Mouse (Mus musculus) liver, embryonic 12.5 days (tissue): ENCODE measurements around the gene Ndufa10. TPM values are rescaled to one million over a fixed set of nuclear protein-coding genes. Genes with fewer than 3 reads are reported as not detected.

Experiments
- ATAC-seq: fragments of 200-750 bp; cut with Nextera tagmentation; 2 replicates; pipeline ENCODE4 v1.8.0; 2017; ENCODE audit warnings: moderate number of reproducible peaks, mild to moderate bottlenecking, moderate library complexity
- H3K27ac ChIP-seq: fragments of 300-500 bp; sonication (generic); 2 replicates; pipeline ENCODE4 v1.5.1; 2016; ENCODE audit warnings: mild to moderate bottlenecking
- H3K27me3 ChIP-seq: fragments of 300-500 bp; sonication (generic); replicated peaks from 2 replicates; pipeline ENCODE4 v1.6.1; 2016; ENCODE audit warnings: mild to moderate bottlenecking, moderate library complexity
- H3K36me3 ChIP-seq: fragments of 300-500 bp; sonication (generic); 2 replicates; pipeline ENCODE4 v1.6.1; 2016; ENCODE audit warnings: mild to moderate bottlenecking, moderate library complexity
- H3K4me1 ChIP-seq: fragments of 300-500 bp; sonication (generic); 2 replicates; pipeline ENCODE4 v1.6.1; 2016
- H3K4me2 ChIP-seq: fragments of 300-500 bp; sonication (generic); 2 replicates; pipeline ENCODE4 v1.6.1; 2016; ENCODE audit warnings: mild to moderate bottlenecking, moderate library complexity
- H3K4me3 ChIP-seq: fragments of 300-500 bp; sonication (generic); 2 replicates; pipeline ENCODE4 v1.5.1; 2016; ENCODE audit warnings: mild to moderate bottlenecking, moderate library complexity
- H3K9ac ChIP-seq: fragments of 300-500 bp; sonication (generic); 2 replicates; pipeline ENCODE4 v1.6.1; 2016; ENCODE audit warnings: mild to moderate bottlenecking, moderate library complexity
- H3K9me3 ChIP-seq: fragments of 300-500 bp; sonication (generic); replicated peaks from 2 replicates; pipeline ENCODE4 v1.6.1; 2016; ENCODE audit warnings: mild to moderate bottlenecking, moderate library complexity
- WGBS: fragments of 180-500 bp; shearing (Covaris S2); methylation state at CpG from one replicate; pipeline ENCODE4 v1.1.7; 2016; ENCODE audit not compliant: insufficient replicate concordance; 5-methylcytosine and 5-hydroxymethylcytosine counted together
- microRNA-seq: library from miRNA; unstranded; fragments of <30 nt; microRNA quantifications from one replicate; pipeline ENCODE4, GENCODE M21; 2017
- polyA plus RNA-seq: library from polyadenylated mRNA; unstranded; fragments of >200 nt; fragmentation: Nextera tagmentation; extraction: Ambion mirVana; gene quantifications from 2 replicates; pipeline ENCODE4 v1.2.1, GENCODE M21; 2016

Gene Ndufa10
- polyA plus RNA-seq, 1 experiment from 2014 or later: 179 TPM

DNA sequence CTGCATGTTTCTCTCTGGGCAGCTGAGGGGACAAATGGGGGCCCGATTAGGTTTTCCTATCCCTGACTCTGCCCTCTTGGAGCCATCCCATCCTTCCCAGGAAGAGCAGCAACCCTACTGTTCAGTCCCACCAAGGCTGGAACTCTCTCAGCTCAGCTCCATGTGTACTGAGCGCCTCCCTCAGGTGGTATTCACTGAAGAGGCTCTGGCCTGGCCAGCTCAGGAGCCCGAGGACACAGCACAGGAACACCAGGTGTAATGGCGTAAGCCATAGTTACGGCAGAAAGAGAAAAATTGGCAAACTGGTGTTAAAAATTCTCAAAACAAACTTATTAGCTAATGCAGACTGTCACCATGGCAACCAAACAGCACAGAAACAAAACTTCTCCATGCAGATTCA is 68.5 kb downstream of the Ndufa10 start:
- no peak overlapping the region for H3K4me3 ChIP-seq
- no peaks in the 10 kb centered on the region for H3K27me3 ChIP-seq
- 64% methylated on average over 5 of the region's 5 CpGs for WGBS
- H3K27ac ChIP-seq: no peak overlapping the region
- H3K4me2 ChIP-seq: no peak overlapping the region
- H3K9ac ChIP-seq: no peak overlapping the region
- no peaks in the 10 kb centered on the region for H3K36me3 ChIP-seq
- ATAC-seq: no peak
- no peaks in the 10 kb centered on the region for H3K4me1 ChIP-seq
- no peaks in the 10 kb centered on the region for H3K9me3 ChIP-seq

DNA sequence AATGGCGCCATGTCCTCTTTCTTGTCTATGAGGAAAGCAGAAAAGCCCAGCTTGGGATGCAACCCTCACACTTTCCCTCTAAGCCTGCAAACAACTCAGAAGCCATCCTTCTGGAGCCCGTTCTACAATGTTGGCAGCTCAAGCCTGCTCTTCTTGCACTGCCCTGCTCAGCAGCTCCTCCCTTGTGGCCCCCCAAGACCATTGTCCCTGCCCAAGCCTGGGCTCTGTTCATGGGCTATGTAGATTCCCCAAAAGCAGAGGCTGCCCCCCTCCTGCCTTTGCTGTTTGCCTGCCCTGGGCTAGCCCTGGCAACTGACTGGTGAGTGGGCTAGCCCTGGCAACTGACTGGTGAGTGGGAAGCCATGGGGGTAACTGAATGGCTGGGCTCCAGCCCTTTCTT is 73.1 kb downstream of the Ndufa10 start:
- no peaks in the 10 kb centered on the region for H3K36me3 ChIP-seq
- H3K4me2 ChIP-seq: no peak overlapping the region
- H3K9ac ChIP-seq: no peak overlapping the region
- no peak for ATAC-seq
- H3K4me3 ChIP-seq: no peak overlapping the region
- no peaks in the 10 kb centered on the region for H3K4me1 ChIP-seq
- no peaks in the 10 kb centered on the region for H3K27me3 ChIP-seq
- WGBS: 56% methylated on average over 2 of the region's 2 CpGs
- H3K27ac ChIP-seq: no peak overlapping the region
- H3K9me3 ChIP-seq: no peaks in the 10 kb centered on the region

DNA sequence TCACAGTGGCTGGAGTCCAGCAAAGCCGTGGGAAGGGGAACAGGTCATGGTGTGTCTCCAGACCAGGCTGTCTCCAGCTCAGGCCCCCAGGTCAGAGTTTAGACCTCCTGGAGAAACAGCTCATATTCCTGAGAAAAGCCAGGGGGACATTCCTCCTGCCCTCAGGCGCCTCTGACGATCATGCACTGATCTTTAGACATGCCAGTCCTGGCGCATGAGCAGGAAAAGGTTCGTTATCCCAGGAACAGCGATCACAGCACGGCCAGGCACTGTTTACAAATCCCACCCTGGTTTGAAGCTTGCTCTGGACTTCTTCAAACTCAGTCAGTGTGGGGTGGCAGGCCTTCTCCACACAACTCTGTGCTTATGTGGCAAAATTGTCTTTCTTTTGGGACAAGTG is 75.1 kb downstream of the Ndufa10 start:
- Histone ChIP-seq H3K27me3 (no peaks in the 10 kb centered on the region), H3K27ac (no peak overlapping the region), H3K9ac (no peak overlapping the region), H3K4me3 (no peak overlapping the region), H3K4me1 (no peaks in the 10 kb centered on the region), H3K36me3 (no peaks in the 10 kb centered on the region), H3K9me3 (no peaks in the 10 kb centered on the region), H3K4me2 (no peak overlapping the region)
- no peak for ATAC-seq
- 47% methylated on average over 7 of the region's 7 CpGs for WGBS

DNA sequence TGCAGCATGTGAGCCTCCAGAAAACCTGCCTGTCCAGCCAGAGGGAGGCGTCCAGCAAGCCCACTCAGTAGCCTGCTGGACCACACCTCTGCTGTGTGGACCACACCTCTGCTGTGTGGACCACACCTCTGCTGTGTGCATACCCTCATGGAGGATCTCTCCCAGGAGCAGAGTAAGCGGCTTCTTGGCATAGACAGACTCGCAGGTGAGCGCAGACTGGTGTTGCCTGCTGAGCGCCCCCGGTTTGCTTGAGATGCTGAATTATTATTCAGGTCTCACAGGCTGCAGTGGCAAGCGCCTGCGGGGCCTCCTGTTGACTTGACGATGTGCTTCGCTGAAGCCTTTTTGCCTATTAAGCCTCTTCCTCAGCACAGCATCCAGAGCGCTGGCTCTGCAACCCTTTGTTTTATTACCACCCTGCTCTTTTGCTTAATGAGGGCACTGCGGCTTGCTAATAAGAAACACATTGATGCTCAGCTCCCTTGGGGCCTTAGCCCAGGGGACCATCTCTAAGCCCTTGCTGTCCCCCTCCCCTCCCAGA is 76.1 kb downstream of the Ndufa10 start:
- Histone ChIP-seq H3K9me3 (no peaks in the 10 kb centered on the region), H3K4me2 (no peak overlapping the region), H3K27ac (no peak overlapping the region), H3K4me3 (no peak overlapping the region), H3K4me1 (no peaks in the 10 kb centered on the region), H3K36me3 (no peaks in the 10 kb centered on the region), H3K27me3 (no peaks in the 10 kb centered on the region), H3K9ac (no peak overlapping the region)
- 36% methylated on average over 12 of the region's 12 CpGs for WGBS
- ATAC-seq: no peak

DNA sequence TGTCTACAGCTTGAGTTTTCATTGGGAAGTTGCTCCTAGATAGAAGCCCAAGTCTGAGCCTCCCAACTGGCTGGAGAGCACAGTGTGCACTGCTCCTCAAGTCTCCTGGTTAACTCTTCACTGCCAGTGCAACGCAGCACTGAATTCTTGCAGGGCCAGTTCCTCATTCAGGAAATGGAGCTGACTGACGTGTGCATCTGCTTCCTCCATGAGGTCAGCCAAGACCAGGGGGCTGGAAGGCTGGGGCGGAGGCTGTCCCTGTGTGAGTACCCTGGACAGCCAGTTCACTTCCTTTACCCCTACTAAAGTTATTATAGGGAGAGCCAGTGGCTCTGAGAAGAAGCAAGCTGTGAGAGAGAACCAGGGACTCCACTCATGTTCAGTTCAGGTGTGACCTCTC is 79.4 kb downstream of the Ndufa10 start:
- Histone ChIP-seq H3K36me3 (no peaks in the 10 kb centered on the region), H3K4me1 (no peaks in the 10 kb centered on the region), H3K4me3 (no peak overlapping the region), H3K9me3 (no peaks in the 10 kb centered on the region), H3K27ac (no peak overlapping the region), H3K9ac (no peak overlapping the region), H3K4me2 (no peak overlapping the region), H3K27me3 (no peaks in the 10 kb centered on the region)
- no peak for ATAC-seq
- 24% methylated on average over 3 of the region's 3 CpGs for WGBS

DNA sequence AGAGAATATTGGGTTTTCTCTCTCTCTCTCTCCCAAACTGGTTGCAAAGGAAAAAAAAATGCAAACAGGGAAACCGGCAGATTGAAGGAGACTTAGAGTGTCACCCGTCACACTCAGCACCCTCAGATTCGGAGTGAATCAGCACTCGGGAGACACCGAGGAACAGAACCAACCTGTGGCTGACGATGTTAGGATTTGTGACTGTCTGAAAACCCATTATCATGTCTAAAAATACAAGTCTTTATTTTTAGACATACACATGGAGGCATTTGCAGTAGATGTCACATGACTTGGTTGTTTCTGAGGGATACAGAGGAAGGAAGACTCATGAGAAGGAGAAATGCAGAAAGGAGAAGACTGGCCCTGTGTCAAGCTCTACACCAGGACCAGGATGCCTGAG is 80.5 kb downstream of the Ndufa10 start:
- no peak overlapping the region for H3K4me2 ChIP-seq
- H3K9ac ChIP-seq: no peak overlapping the region
- WGBS: 69% methylated on average over 6 of the region's 6 CpGs
- no peaks in the 10 kb centered on the region for H3K27me3 ChIP-seq
- no peaks in the 10 kb centered on the region for H3K36me3 ChIP-seq
- no peak overlapping the region for H3K4me3 ChIP-seq
- no peak for ATAC-seq
- no peaks in the 10 kb centered on the region for H3K4me1 ChIP-seq
- no peaks in the 10 kb centered on the region for H3K9me3 ChIP-seq
- no peak overlapping the region for H3K27ac ChIP-seq

Small RNA genes within 50 kb of the gene (microRNA-seq; reads per million reads assigned to microRNA genes)
- 3.9 reads per million, percentile 5 among the genes with 10 or more reads in this experiment for gene Mir6900

Other genes with a start within 250 kb of the Ndufa10 start
- not detected in 2 replicates for gene Olfr1416, start 11.3 kb upstream of the Ndufa10 start, polyA plus RNA-seq
- not detected in 2 replicates for gene Olfr1415, start 22.2 kb upstream of the Ndufa10 start, polyA plus RNA-seq
- not detected in 2 replicates for gene Olfr1414, start 44.8 kb upstream of the Ndufa10 start, polyA plus RNA-seq
- gene Olfr1413, start 97.5 kb upstream of the Ndufa10 start, polyA plus RNA-seq: not detected in 2 replicates
- not detected in 2 replicates for gene Olfr1412, start 111.9 kb upstream of the Ndufa10 start, polyA plus RNA-seq
- gene Olfr1411, start 120.6 kb upstream of the Ndufa10 start, polyA plus RNA-seq: not detected in 2 replicates
- not detected in 2 replicates for gene Olfr1410, start 131.9 kb upstream of the Ndufa10 start, polyA plus RNA-seq
- not detected in 2 replicates for gene Olfr12, start 143.9 kb upstream of the Ndufa10 start, polyA plus RNA-seq
- 216 and 232 TPM in 2 replicates for gene Cops9, start 168.1 kb upstream of the Ndufa10 start, polyA plus RNA-seq
- 0.15 and 0.23 TPM in 2 replicates for gene Otos, start 175.0 kb upstream of the Ndufa10 start, polyA plus RNA-seq